Mouse (Mus musculus): ENCODE data around the gene Rbm4.

GRCm38 (mm10) chr19:4836096-4836495 is 42.4 kb upstream of the Rbm4 start:
- no peak for TF ChIP-seq CTCF (IDR thresholded peaks at IDR 0.05; ENCODE audit: extremely low read depth, insufficient read depth, insufficient read length, insufficient replicate concordance)
- TF ChIP-seq POLR2A (IDR thresholded peaks at IDR 0.05; ENCODE audit: low read depth, low read length) = no peak
